Mouse (Mus musculus): ENCODE measurements around the gene Tbc1d24. TPM values are rescaled to one million over a fixed set of nuclear protein-coding genes. Genes with fewer than 3 reads are reported as not detected.

The Tbc1d24 gene
- polyA plus RNA-seq, 2 experiments = 5.4 to 14.1 TPM

DNA sequence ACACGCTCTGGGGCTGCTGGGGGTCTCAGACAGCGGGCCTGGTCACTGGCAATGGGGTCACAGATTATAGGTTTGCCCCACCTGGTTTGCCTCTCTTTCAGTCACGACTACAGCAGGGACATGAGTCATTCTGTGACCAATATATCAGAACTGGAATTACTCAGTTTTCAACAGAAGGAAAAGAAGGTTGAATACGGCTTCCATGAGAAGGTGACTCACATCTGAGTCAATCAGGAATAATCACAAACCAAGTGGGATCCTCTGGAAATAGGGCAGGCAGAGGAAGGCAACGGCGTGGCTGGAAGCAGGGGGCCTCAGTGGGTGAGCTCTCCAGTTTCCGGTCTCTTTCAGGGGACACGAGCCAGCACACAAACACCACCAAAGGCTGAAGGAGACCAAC is 38.7 kb upstream of the Tbc1d24 start:
- no peak for TF ChIP-seq CTCF (IDR thresholded peaks at IDR 0.05; ENCODE audit: low read depth)
- TF ChIP-seq EP300 (IDR thresholded peaks at IDR 0.05; ENCODE audit: low read depth) = no peak
- Histone ChIP-seq H3K4me2 (ENCODE audit: low read depth) (no peak overlapping the region), H3K4me1 (replicated peaks; ENCODE audit: control insufficient read depth in 2 of 2, insufficient read depth in 2 of 2, low read length in 1 of 2) (0 out of 4 replicates have a peak, but pooled peaks cover 0 to 1% of the 10 kb centered on the region in 2 experiments), H3K9ac (replicated peaks) (no peak overlapping the region), H3K9me3 (ENCODE audit: control insufficient read depth, low read length) (no peaks in the 10 kb centered on the region; the same call in none of the 2 replicates), H3K36me3 (replicated peaks; ENCODE audit: control insufficient read depth, insufficient read depth, low read depth) (peaks cover 94% of the 10 kb centered on the region), H3K4me3 (ENCODE audit: insufficient read depth in 1 of 2, low read depth in 2 of 2, low read length in 2 of 2) (no peak overlapping the region), H3K27me3 (ENCODE audit: control insufficient read depth, insufficient read depth, low read length) (no peaks in the 10 kb centered on the region), H3K27ac (no peak overlapping the region)
- no peak for DNase-seq (ENCODE audit: low read depth in 3 of 3, low spot score in 3 of 3)
- ATAC-seq (ENCODE audit: insufficient read depth) = no peak
- WGBS (ENCODE audit: insufficient replicate concordance) = 93% methylated on average over 8 of the region's 8 CpGs

DNA sequence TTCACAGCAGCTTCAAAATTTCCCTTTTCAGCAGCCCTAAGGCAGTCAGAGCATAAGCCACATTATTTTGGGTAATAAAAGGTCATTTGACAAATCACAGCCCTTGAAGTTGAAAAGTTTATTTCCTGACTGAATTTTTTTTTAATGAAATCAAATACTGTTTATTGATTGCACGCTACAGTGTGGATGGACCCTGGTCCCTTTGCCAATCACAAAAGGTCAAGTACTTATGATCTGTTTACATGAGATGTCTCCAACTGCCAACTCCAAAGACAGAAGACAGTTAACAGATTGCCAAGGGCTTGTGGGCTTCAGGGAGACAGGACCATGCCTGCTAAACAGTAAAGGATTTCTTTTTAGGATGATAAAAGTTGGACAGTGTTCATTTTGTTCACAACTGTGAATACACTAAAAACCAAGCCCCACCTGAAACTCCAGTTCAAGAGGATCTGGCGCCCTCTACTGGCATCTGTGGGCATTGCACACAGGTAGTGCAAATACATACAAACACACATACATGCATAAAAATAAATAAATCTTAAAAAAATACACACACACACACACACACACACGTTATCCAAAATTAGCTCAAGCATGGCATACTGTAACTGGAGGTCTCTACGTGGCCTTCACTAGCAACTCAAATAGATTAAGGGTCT is 38.1 kb upstream of the Tbc1d24 start:
- Histone ChIP-seq H3K36me3 (replicated peaks; ENCODE audit: control insufficient read depth, insufficient read depth, low read depth) (peaks cover 94% of the 10 kb centered on the region), H3K9me3 (ENCODE audit: control insufficient read depth, low read length) (no peaks in the 10 kb centered on the region; the same call in none of the 2 replicates), H3K27ac (no peak overlapping the region), H3K4me1 (replicated peaks; ENCODE audit: control insufficient read depth in 2 of 2, insufficient read depth in 2 of 2, low read length in 1 of 2) (no peaks in the 10 kb centered on the region), H3K4me3 (ENCODE audit: insufficient read depth in 1 of 2, low read depth in 2 of 2, low read length in 2 of 2) (no peak overlapping the region), H3K4me2 (ENCODE audit: low read depth) (no peak overlapping the region), H3K9ac (replicated peaks) (no peak overlapping the region), H3K27me3 (ENCODE audit: control insufficient read depth, insufficient read depth, low read length) (no peaks in the 10 kb centered on the region)
- DNase-seq (ENCODE audit: low read depth in 3 of 3, low spot score in 3 of 3) (no peak), ATAC-seq (ENCODE audit: insufficient read depth) (no peak)
- TF ChIP-seq EP300 (IDR thresholded peaks at IDR 0.05; ENCODE audit: low read depth) = no peak
- TF ChIP-seq CTCF (IDR thresholded peaks at IDR 0.05; ENCODE audit: low read depth) = peak; percentile 84
- 83% methylated on average over 4 of the region's 4 CpGs for WGBS (ENCODE audit: insufficient replicate concordance)

DNA sequence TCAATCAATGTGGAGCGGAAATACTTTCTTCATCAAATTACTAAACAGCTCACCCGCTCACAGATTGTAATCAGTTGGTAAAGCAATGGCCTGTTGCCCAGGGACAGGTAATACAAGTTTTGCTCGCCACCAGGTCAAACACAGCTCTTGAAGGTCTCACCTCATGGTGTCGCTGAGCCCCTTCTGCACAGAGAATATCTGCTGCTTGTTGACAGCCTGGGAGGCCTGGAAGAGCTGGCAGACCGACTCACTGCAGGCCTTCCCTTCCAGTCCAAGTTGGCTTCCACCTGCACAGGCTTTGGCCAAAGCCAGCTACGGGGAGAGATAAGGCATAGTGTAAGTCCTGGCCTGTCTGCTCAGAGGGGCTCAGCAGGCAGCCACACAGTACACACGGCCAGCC is 31.6 kb upstream of the Tbc1d24 start:
- H3K36me3 ChIP-seq (replicated peaks; ENCODE audit: control insufficient read depth, insufficient read depth, low read depth) = peaks cover 100% of the 10 kb centered on the region
- WGBS (ENCODE audit: insufficient replicate concordance) = 90% methylated on average over 7 of the region's 7 CpGs
- H3K27me3 ChIP-seq (ENCODE audit: control insufficient read depth, insufficient read depth, low read length) = no peaks in the 10 kb centered on the region
- H3K4me1 ChIP-seq (replicated peaks; ENCODE audit: control insufficient read depth in 2 of 2, insufficient read depth in 2 of 2, low read length in 1 of 2) = no peaks in the 10 kb centered on the region
- no peak overlapping the region for H3K9ac ChIP-seq (replicated peaks)
- H3K9me3 ChIP-seq (ENCODE audit: control insufficient read depth, low read length) = no peaks in the 10 kb centered on the region
- no peak overlapping the region for H3K4me3 ChIP-seq (ENCODE audit: insufficient read depth in 1 of 2, low read depth in 2 of 2, low read length in 2 of 2)
- no peak overlapping the region for H3K4me2 ChIP-seq (ENCODE audit: low read depth)
- ATAC-seq (ENCODE audit: insufficient read depth) = no peak
- DNase-seq (ENCODE audit: low read depth in 3 of 3, low spot score in 3 of 3) = no peak
- TF ChIP-seq EP300 (IDR thresholded peaks at IDR 0.05; ENCODE audit: low read depth) (no peak), CTCF (IDR thresholded peaks at IDR 0.05; ENCODE audit: low read depth) (no peak)
- no peak overlapping the region for H3K27ac ChIP-seq

DNA sequence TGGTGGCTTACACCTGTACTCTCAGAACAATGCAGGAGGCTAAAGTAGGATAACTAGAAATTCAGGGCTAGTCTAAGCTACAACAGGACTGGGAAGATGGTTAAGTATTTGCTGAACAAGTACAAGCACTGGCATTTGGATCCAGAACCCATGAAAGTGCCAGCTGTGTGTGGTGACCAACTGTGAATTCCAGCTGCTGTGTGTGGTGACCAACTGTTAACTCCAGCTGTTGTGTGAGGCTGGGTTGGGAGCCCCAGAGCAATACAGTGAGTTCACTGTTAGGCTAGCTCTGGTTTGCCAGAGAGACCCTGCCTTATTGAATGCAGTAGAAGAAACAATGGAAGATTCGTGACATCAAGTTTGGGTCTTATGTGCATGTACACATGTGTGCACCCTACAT is 31.1 kb upstream of the Tbc1d24 start:
- DNase-seq (ENCODE audit: low read depth in 3 of 3, low spot score in 3 of 3) = no peak
- Histone ChIP-seq H3K4me1 (replicated peaks; ENCODE audit: control insufficient read depth in 2 of 2, insufficient read depth in 2 of 2, low read length in 1 of 2) (no peaks in the 10 kb centered on the region), H3K27me3 (ENCODE audit: control insufficient read depth, insufficient read depth, low read length) (no peaks in the 10 kb centered on the region), H3K9ac (replicated peaks) (no peak overlapping the region), H3K36me3 (replicated peaks; ENCODE audit: control insufficient read depth, insufficient read depth, low read depth) (peaks cover 99% of the 10 kb centered on the region), H3K9me3 (ENCODE audit: control insufficient read depth, low read length) (no peaks in the 10 kb centered on the region), H3K4me3 (ENCODE audit: insufficient read depth in 1 of 2, low read depth in 2 of 2, low read length in 2 of 2) (no peak overlapping the region), H3K27ac (no peak overlapping the region), H3K4me2 (ENCODE audit: low read depth) (no peak overlapping the region)
- ATAC-seq (ENCODE audit: insufficient read depth) = no peak
- 93% methylated on average over 1 of the region's 1 CpGs for WGBS (ENCODE audit: insufficient replicate concordance)
- TF ChIP-seq EP300 (IDR thresholded peaks at IDR 0.05; ENCODE audit: low read depth) (no peak), CTCF (IDR thresholded peaks at IDR 0.05; ENCODE audit: low read depth) (no peak)

DNA sequence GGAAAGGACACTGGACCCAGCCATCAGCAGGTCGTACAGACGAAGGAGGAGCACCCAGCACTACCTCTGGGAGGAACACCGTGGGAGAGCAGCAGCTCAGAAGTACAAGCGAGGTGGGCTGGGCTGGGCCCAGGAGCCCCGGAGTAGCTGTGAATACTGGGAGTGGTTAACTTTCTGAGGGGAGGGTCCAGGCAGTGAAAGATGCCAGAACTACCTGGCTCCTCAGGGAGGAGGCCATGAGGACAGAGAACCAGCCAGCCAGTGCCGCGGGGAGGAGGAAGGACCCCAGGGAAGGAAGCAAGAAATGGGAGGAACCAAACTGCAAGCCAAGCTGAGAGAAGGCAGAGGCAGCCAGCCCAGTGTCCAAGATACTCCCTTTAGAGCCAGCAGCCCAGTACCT is 22.6 kb upstream of the Tbc1d24 start:
- WGBS (ENCODE audit: insufficient replicate concordance) = 81% methylated on average over 7 of the region's 7 CpGs
- H3K9ac ChIP-seq (replicated peaks) = no peak overlapping the region; the same call in 1 of the 2 replicates

More for the DNA sequence above, 22.6 kb upstream of the Tbc1d24 start:
- H3K4me2 ChIP-seq (ENCODE audit: low read depth) = no peak overlapping the region
- H3K27me3 ChIP-seq (ENCODE audit: control insufficient read depth, insufficient read depth, low read length) = no peaks in the 10 kb centered on the region
- H3K4me3 ChIP-seq (ENCODE audit: insufficient read depth in 1 of 2, low read depth in 2 of 2, low read length in 2 of 2) = no peak overlapping the region
- H3K4me1 ChIP-seq (replicated peaks; ENCODE audit: control insufficient read depth in 2 of 2, insufficient read depth in 2 of 2, low read length in 1 of 2) = peaks cover 27 to 28% of the 10 kb centered on the region in 2 experiments
- ATAC-seq (ENCODE audit: insufficient read depth) = no peak
- peaks cover 97% of the 10 kb centered on the region for H3K36me3 ChIP-seq (replicated peaks; ENCODE audit: control insufficient read depth, insufficient read depth, low read depth)
- no peak for DNase-seq (ENCODE audit: low read depth in 3 of 3, low spot score in 3 of 3)
- peak overlapping the region; percentile 63 for H3K27ac ChIP-seq
- H3K9me3 ChIP-seq (ENCODE audit: control insufficient read depth, low read length) = no peaks in the 10 kb centered on the region
- TF ChIP-seq EP300 (IDR thresholded peaks at IDR 0.05; ENCODE audit: low read depth) (no peak), CTCF (IDR thresholded peaks at IDR 0.05; ENCODE audit: low read depth) (no peak)

Measured in liver, embryonic 14.5 days (tissue).